Mouse (Mus musculus): ENCODE measurements around the gene Tjp1. TPM values are rescaled to one million over a fixed set of nuclear protein-coding genes. Genes with fewer than 3 reads are reported as not detected.

Gene Tjp1
- total and polyA plus RNA-seq, 3 experiments, result not detected

GRCm38 (mm10) chr7:65395891-65396290 is 131.7 kb downstream of the Tjp1 start:
- no peak for DNase-seq (ENCODE audit: extremely low read depth)
- dilution Hi-C loops (cut with MboI; ENCODE audit: extremely low pct_ligation_motif_present, extremely low pct_unique_long_range_greater_than_20kb, low sequenced_read_pairs), result no loop called here
- Histone ChIP-seq H3K4me1 (ENCODE audit: control insufficient read depth in 1 of 2, insufficient read depth in 2 of 2) (peaks cover 0 to 8% of the 10 kb centered on the region in 2 experiments; a peak in 2 of 4 replicates), H3K36me3 (replicated peaks in 1 of 2; ENCODE audit: control insufficient read depth in 1 of 2, insufficient read depth in 1 of 2, low read length in 1 of 2) (no peaks in the 10 kb centered on the region), H3K27ac (ENCODE audit: insufficient read depth, low read depth) (no peak overlapping the region), H3K9ac (ENCODE audit: insufficient read depth, low read depth) (no peak overlapping the region), H3K4me3 (replicated peaks in 1 of 3; ENCODE audit: low read depth in 2 of 3, low read length in 2 of 3, poor library complexity in 1 of 3) (no peak overlapping the region), H3K4me2 (ENCODE audit: insufficient read depth, low read depth, poor library complexity, severe bottlenecking) (no peak overlapping the region), H3K9me3 (replicated peaks; ENCODE audit: low read length) (no peaks in the 10 kb centered on the region), H3K79me2 (replicated peaks; ENCODE audit: control insufficient read depth, extremely low read depth, insufficient read depth, poor library complexity, severe bottlenecking) (no peaks in the 10 kb centered on the region), H3K27me3 (replicated peaks) (peaks cover 12% of the 10 kb centered on the region)
- TF ChIP-seq IRF4 (IDR thresholded peaks at IDR 0.05; ENCODE audit: low read depth, low read length), result no peak
- no peak for TF ChIP-seq E2F4 (IDR thresholded peaks at IDR 0.05; ENCODE audit: insufficient replicate concordance, low read depth, low read length)
- no peak for TF ChIP-seq HCFC1 (IDR thresholded peaks at IDR 0.05; ENCODE audit: low read depth, low read length)
- TF ChIP-seq GABPA (IDR thresholded peaks at IDR 0.05; ENCODE audit: insufficient replicate concordance, low read depth, low read length), result no peak
- no peak for TF ChIP-seq TCF12 (IDR thresholded peaks at IDR 0.05; ENCODE audit: low read depth, low read length)
- in situ Hi-C loops (cut with MboI; ENCODE audit: low pct_ligation_motif_present, low pct_unique_long_range_greater_than_20kb, low sequenced_read_pairs), result no loop called here

DNA sequence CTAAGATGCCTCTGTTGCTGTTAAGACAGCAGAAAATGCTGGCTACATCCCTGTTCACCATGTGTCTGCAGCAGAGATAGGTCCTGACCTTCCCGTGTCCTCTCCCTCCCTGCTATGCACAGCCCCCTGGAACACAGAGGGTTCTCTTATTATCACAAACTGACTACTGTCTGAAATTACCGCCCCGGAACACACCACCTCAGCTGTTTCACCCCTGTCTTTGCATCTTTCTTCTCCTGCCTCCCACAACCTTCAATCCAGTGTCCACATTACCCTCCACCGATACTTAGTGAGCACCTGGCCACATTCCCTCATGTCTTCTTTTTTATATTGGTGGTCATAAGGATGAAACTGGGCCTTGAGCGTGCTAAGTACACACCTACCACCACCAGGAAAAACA is 132.4 kb downstream of the Tjp1 start:
- Histone ChIP-seq H3K4me1 (ENCODE audit: control insufficient read depth in 1 of 2, insufficient read depth in 2 of 2) (peaks cover 0 to 8% of the 10 kb centered on the region in 2 experiments; a peak in 2 of 4 replicates), H3K27me3 (replicated peaks) (peaks cover 12% of the 10 kb centered on the region), H3K9ac (ENCODE audit: insufficient read depth, low read depth) (no peak overlapping the region), H3K4me2 (ENCODE audit: insufficient read depth, low read depth, poor library complexity, severe bottlenecking) (no peak overlapping the region), H3K27ac (ENCODE audit: insufficient read depth, low read depth) (no peak overlapping the region), H3K79me2 (replicated peaks; ENCODE audit: control insufficient read depth, extremely low read depth, insufficient read depth, poor library complexity, severe bottlenecking) (no peaks in the 10 kb centered on the region), H3K4me3 (replicated peaks in 1 of 3; ENCODE audit: low read depth in 2 of 3, low read length in 2 of 3, poor library complexity in 1 of 3) (no peak overlapping the region), H3K36me3 (replicated peaks in 1 of 2; ENCODE audit: control insufficient read depth in 1 of 2, insufficient read depth in 1 of 2, low read length in 1 of 2) (no peaks in the 10 kb centered on the region), H3K9me3 (replicated peaks; ENCODE audit: low read length) (no peaks in the 10 kb centered on the region)
- no peak for TF ChIP-seq CHD2 (IDR thresholded peaks at IDR 0.05; ENCODE audit: low read length)
- TF ChIP-seq USF1 (IDR thresholded peaks at IDR 0.05; ENCODE audit: low read depth, low read length), result no peak
- no peak for TF ChIP-seq ZMIZ1 (IDR thresholded peaks at IDR 0.05; ENCODE audit: low read depth, low read length)
- TF ChIP-seq NELFE (IDR thresholded peaks at IDR 0.05; ENCODE audit: low read depth, low read length), result no peak
- in situ Hi-C loops (cut with MboI; ENCODE audit: low pct_ligation_motif_present, low pct_unique_long_range_greater_than_20kb, low sequenced_read_pairs), result no loop called here
- DNase-seq (ENCODE audit: extremely low read depth), result no peak
- dilution Hi-C loops (cut with MboI; ENCODE audit: extremely low pct_ligation_motif_present, extremely low pct_unique_long_range_greater_than_20kb, low sequenced_read_pairs), result no loop called here

DNA sequence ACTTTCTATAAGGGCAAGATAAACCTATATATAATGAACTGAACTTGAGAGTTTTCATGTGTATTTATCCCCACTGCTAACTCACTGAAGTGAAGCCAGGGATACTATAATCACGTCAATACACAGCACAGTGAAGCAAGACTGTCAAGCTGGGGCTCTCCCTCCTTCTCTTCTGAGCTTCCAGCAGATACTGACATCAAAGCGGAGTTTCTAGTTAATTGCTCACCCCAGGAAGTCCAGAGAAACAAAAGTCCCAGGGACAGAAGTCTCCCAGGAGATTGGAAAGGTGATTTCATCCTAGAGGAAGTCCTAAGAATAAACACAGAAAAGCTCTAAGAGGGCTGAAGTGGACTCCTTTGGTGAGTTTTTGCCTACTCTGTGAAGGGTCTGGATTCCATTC is 132.9 kb downstream of the Tjp1 start:
- H3K36me3 ChIP-seq (replicated peaks in 1 of 2; ENCODE audit: control insufficient read depth in 1 of 2, insufficient read depth in 1 of 2, low read length in 1 of 2), result no peaks in the 10 kb centered on the region
- no peak overlapping the region for H3K4me3 ChIP-seq (replicated peaks in 1 of 3; ENCODE audit: low read depth in 2 of 3, low read length in 2 of 3, poor library complexity in 1 of 3)
- H3K9ac ChIP-seq (ENCODE audit: insufficient read depth, low read depth), result no peak overlapping the region
- H3K9me3 ChIP-seq (replicated peaks; ENCODE audit: low read length), result no peaks in the 10 kb centered on the region
- H3K79me2 ChIP-seq (replicated peaks; ENCODE audit: control insufficient read depth, extremely low read depth, insufficient read depth, poor library complexity, severe bottlenecking), result no peaks in the 10 kb centered on the region
- no peak overlapping the region for H3K4me2 ChIP-seq (ENCODE audit: insufficient read depth, low read depth, poor library complexity, severe bottlenecking)
- no peak for DNase-seq (ENCODE audit: extremely low read depth)
- peaks cover 15% of the 10 kb centered on the region for H3K27me3 ChIP-seq (replicated peaks)
- H3K27ac ChIP-seq (ENCODE audit: insufficient read depth, low read depth), result no peak overlapping the region
- TF ChIP-seq ELF1 (IDR thresholded peaks at IDR 0.05; ENCODE audit: low read depth, low read length) (no peak), MEF2A (IDR thresholded peaks at IDR 0.05; ENCODE audit: borderline replicate concordance, low read depth, low read length) (no peak), CTCF (conservative IDR thresholded peaks at IDR 0.05 in 1 of 2, IDR thresholded peaks at IDR 0.05 in 1 of 2; ENCODE audit: low read depth in 2 of 2, low read length in 2 of 2) (no peak), BHLHE40 (IDR thresholded peaks at IDR 0.05; ENCODE audit: low read depth, low read length) (no peak), KAT2A (IDR thresholded peaks at IDR 0.05; ENCODE audit: insufficient replicate concordance, low read length) (no peak), TBP (conservative IDR thresholded peaks at IDR 0.05; ENCODE audit: low read depth, low read length) (no peak), E2F4 (IDR thresholded peaks at IDR 0.05; ENCODE audit: insufficient replicate concordance, low read depth, low read length) (no peak), JUND (conservative IDR thresholded peaks at IDR 0.05; ENCODE audit: low read depth, low read length) (no peak), MAFK (IDR thresholded peaks at IDR 0.05; ENCODE audit: insufficient replicate concordance, low read length) (no peak), SIN3A (IDR thresholded peaks at IDR 0.05; ENCODE audit: low read length) (no peak), MXI1 (IDR thresholded peaks at IDR 0.05; ENCODE audit: low read depth, low read length) (no peak), SMC3 (IDR thresholded peaks at IDR 0.05; ENCODE audit: low read depth, low read length) (no peak), GABPA (IDR thresholded peaks at IDR 0.05; ENCODE audit: insufficient replicate concordance, low read depth, low read length) (no peak), HCFC1 (IDR thresholded peaks at IDR 0.05; ENCODE audit: low read depth, low read length) (no peak), ZMIZ1 (IDR thresholded peaks at IDR 0.05; ENCODE audit: low read depth, low read length) (no peak), POLR2A (IDR thresholded peaks at IDR 0.05; ENCODE audit: low read depth, low read length) (no peak), UBTF (IDR thresholded peaks at IDR 0.05; ENCODE audit: low read depth, low read length) (no peak), CHD1 (IDR thresholded peaks at IDR 0.05; ENCODE audit: low read depth, low read length) (no peak), TCF12 (IDR thresholded peaks at IDR 0.05; ENCODE audit: low read depth, low read length) (no peak)
- in situ Hi-C loops (cut with MboI; ENCODE audit: low pct_ligation_motif_present, low pct_unique_long_range_greater_than_20kb, low sequenced_read_pairs) (no loop called here), dilution Hi-C loops (cut with MboI; ENCODE audit: extremely low pct_ligation_motif_present, extremely low pct_unique_long_range_greater_than_20kb, low sequenced_read_pairs) (no loop called here)
- peaks cover 0 to 8% of the 10 kb centered on the region in 2 experiments; a peak in 2 of 4 replicates for H3K4me1 ChIP-seq (ENCODE audit: control insufficient read depth in 1 of 2, insufficient read depth in 2 of 2)
